Mouse (Mus musculus) heart, adult 18-20 months (tissue): ENCODE measurements around the gene P4ha1. TPM values are rescaled to one million over a fixed set of nuclear protein-coding genes. Genes with fewer than 3 reads are reported as not detected.

Experiments
- DNase-seq, 2 experiments: peaks; one replicate each; pipeline ENCODE4 v3.0.0; 2021 to 2022; ENCODE audit warnings: mixed read lengths in 1 of 2
- total RNA-seq, 2 experiments: library from RNA; stranded (reverse); gene quantifications; 2 replicates each; pipeline ENCODE4 v1.2.3; 2021

The P4ha1 gene
- total RNA-seq, 2 experiments from 2014 or later, result 49.0 to 79.8 TPM

- peak; percentile 90 to 91 for DNase-seq
Observed at GRCm38 (mm10) chr10:59323488-59324161, 529 bp downstream of the P4ha1 start.

GRCm38 (mm10) chr10:59324311-59325165, 1.4 kb downstream of the P4ha1 start:
- peak in 1 of 2 experiments; percentile 47 for DNase-seq

- no peak for DNase-seq
Observed at GRCm38 (mm10) chr10:59326612-59327315, 3.7 kb downstream of the P4ha1 start.

- DNase-seq, result no peak
Observed at GRCm38 (mm10) chr10:59327316-59327710, 4.2 kb downstream of the P4ha1 start.

- DNase-seq, result peak in 1 of 2 experiments; percentile 36
Observed at GRCm38 (mm10) chr10:59331546-59332256, 8.6 kb downstream of the P4ha1 start.

- DNase-seq, result no peak
Observed at GRCm38 (mm10) chr10:59333400-59333799, 10.3 kb downstream of the P4ha1 start.

- DNase-seq, result peak; percentile 85 to 90
Observed at GRCm38 (mm10) chr10:59334899-59335798, 12.1 kb downstream of the P4ha1 start.

GRCm38 (mm10) chr10:59336124-59336523, 13.0 kb downstream of the P4ha1 start:
- no peak for DNase-seq

GRCm38 (mm10) chr10:59346560-59346959, 23.5 kb downstream of the P4ha1 start:
- no peak for DNase-seq

- DNase-seq, result no peak
Observed at GRCm38 (mm10) chr10:59348200-59348599, 25.1 kb downstream of the P4ha1 start.

GRCm38 (mm10) chr10:59349536-59349935, 26.4 kb downstream of the P4ha1 start:
- no peak for DNase-seq

- no peak for DNase-seq
Observed at GRCm38 (mm10) chr10:59353065-59353464, 30.0 kb downstream of the P4ha1 start.

GRCm38 (mm10) chr10:59354120-59354519, 31.0 kb downstream of the P4ha1 start:
- no peak for DNase-seq

- DNase-seq, result no peak
Observed at GRCm38 (mm10) chr10:59355020-59355419, 31.9 kb downstream of the P4ha1 start.

- DNase-seq, result peak in 1 of 2 experiments; percentile 36
Observed at GRCm38 (mm10) chr10:59358744-59359143, 35.6 kb downstream of the P4ha1 start.

GRCm38 (mm10) chr10:59363208-59363607, 40.1 kb downstream of the P4ha1 start:
- DNase-seq, result no peak

GRCm38 (mm10) chr10:59364551-59364950, 41.5 kb downstream of the P4ha1 start:
- no peak for DNase-seq

- no peak for DNase-seq
Observed at GRCm38 (mm10) chr10:59365804-59366589, 42.9 kb downstream of the P4ha1 start.

- DNase-seq, result no peak
Observed at GRCm38 (mm10) chr10:59366746-59367145, 43.6 kb downstream of the P4ha1 start.

- DNase-seq, result no peak
Observed at GRCm38 (mm10) chr10:59367206-59367605, 44.1 kb downstream of the P4ha1 start.
